Comparison of ENCODE assay signal across 12 mouse cellular contexts in genomic region chr19:55122351-55122980, GRCm38 (mm10). TPM values are rescaled to one million over a fixed set of nuclear protein-coding genes. Genes with fewer than 3 reads are reported as not detected.
DNase-seq lines count a peak whose midpoint lies in the region; ATAC-seq and TF ChIP-seq lines count a peak whose summit lies in the region.
"Had no signal": no experiment of that assay in that cellular context is flagged by ENCODE, and none has a peak within 500 bp of the region (broad histone marks: within the 10 kb centered on the region; RNA-seq: fewer than 3 reads in every experiment).

No protein-coding gene starts in this region.

- 75% methylated on average over 4 of the region's 4 CpGs for WGBS in heart, embryonic 10.5 days
- WGBS in kidney, postnatal 0 days = 78% methylated on average over 4 of the region's 4 CpGs
- 77% methylated on average over 4 of the region's 4 CpGs for WGBS in midbrain, embryonic 12.5 days

- TF ChIP-seq CTCF in kidney, postnatal 0 days (IDR thresholded peaks at IDR 0.05; ENCODE audit: low read depth) = no peak

- H3K27ac ChIP-seq in heart, embryonic 10.5 days = peak overlapping the region; percentile 79
- no peak overlapping the region for H3K27ac ChIP-seq in kidney, postnatal 0 days
- peak overlapping the region; percentile 73 for H3K27ac ChIP-seq in midbrain, embryonic 12.5 days (replicated peaks)

- ATAC-seq in kidney, postnatal 0 days (replicated peaks; ENCODE audit: low FRiP score, low read depth) = 0 out of 2 replicates have a peak, but pooled peaks have one; percentile 44
- ATAC-seq in midbrain, embryonic 12.5 days (ENCODE audit: low FRiP score, low read depth) = peak; percentile 57

- intact Hi-C loops in heart, postnatal 36 days (cut with DNase I) = no loop called here

- H3K4me3 ChIP-seq in heart, embryonic 10.5 days = no peak overlapping the region
- H3K4me3 ChIP-seq in kidney, postnatal 0 days (replicated peaks; ENCODE audit: low read depth, low read length) = no peak overlapping the region
- no peak overlapping the region for H3K4me3 ChIP-seq in midbrain, embryonic 12.5 days
- H3K4me3 ChIP-seq: megakaryocyte, embryonic 14.5 days had no signal

- H3K9me3 ChIP-seq in heart, embryonic 10.5 days = no peaks in the 10 kb centered on the region
- H3K9me3 ChIP-seq in kidney, postnatal 0 days (replicated peaks; ENCODE audit: low read length) = no peaks in the 10 kb centered on the region
- H3K9me3 ChIP-seq in midbrain, embryonic 12.5 days = no peaks in the 10 kb centered on the region
- H3K9me3 ChIP-seq: megakaryocyte, embryonic 14.5 days had no signal

- no peak for DNase-seq in heart, embryonic 10.5 days (ENCODE audit: low spot score)
- DNase-seq in heart, postnatal 36 days = no peak
- peak; percentile 58 for DNase-seq in embryo, embryonic 10 days (ENCODE audit: low spot score)
- no peak for DNase-seq in kidney, postnatal 0 days (ENCODE audit: low spot score)
- DNase-seq in urinary bladder, postnatal 4 days (ENCODE audit: low spot score in 2 of 2) = no peak
- DNase-seq in frontal cortex, postnatal 25 days (ENCODE audit: low spot score in 2 of 2) = no peak
- no peak for DNase-seq in spleen, postnatal 14 days (ENCODE audit: low spot score in 2 of 2)
- DNase-seq: thymus, adult 18-20 months had no signal

- no peaks in the 10 kb centered on the region for H3K27me3 ChIP-seq in heart, embryonic 10.5 days (ENCODE audit: insufficient read depth, poor library complexity, severe bottlenecking)
- no peaks in the 10 kb centered on the region for H3K27me3 ChIP-seq in kidney, postnatal 0 days (ENCODE audit: insufficient read depth, low read length)
- no peaks in the 10 kb centered on the region for H3K27me3 ChIP-seq in midbrain, embryonic 12.5 days
- H3K27me3 ChIP-seq: CH12.LX had no signal

- no peak overlapping the region for H3K9ac ChIP-seq in kidney, postnatal 0 days (ENCODE audit: low read depth, low read length)
- no peak overlapping the region for H3K9ac ChIP-seq in midbrain, embryonic 12.5 days (replicated peaks)

- no peak overlapping the region for H3K4me2 ChIP-seq in kidney, postnatal 0 days (ENCODE audit: low read length)
- no peak overlapping the region for H3K4me2 ChIP-seq in midbrain, embryonic 12.5 days (replicated peaks)

- no peaks in the 10 kb centered on the region for H3K36me3 ChIP-seq in heart, embryonic 10.5 days
- H3K36me3 ChIP-seq in kidney, postnatal 0 days (ENCODE audit: insufficient read depth, low read length) = no peaks in the 10 kb centered on the region
- H3K36me3 ChIP-seq in midbrain, embryonic 12.5 days = no peaks in the 10 kb centered on the region

- H3K4me1 ChIP-seq in heart, embryonic 10.5 days = peaks cover 49% of the 10 kb centered on the region
- peaks cover 5% of the 10 kb centered on the region; the same call in 1 of the 2 replicates for H3K4me1 ChIP-seq in kidney, postnatal 0 days (replicated peaks; ENCODE audit: insufficient read depth, low read length)
- peaks cover 32% of the 10 kb centered on the region for H3K4me1 ChIP-seq in midbrain, embryonic 12.5 days

RNA-seq across cellular contexts. Expression of gene Gpam, which starts 4.6 kb away (rescaled TPM):
- 12.8 and 14.9 TPM in 2 replicates for polyA plus RNA-seq in heart, embryonic 10.5 days (2016; fragmentation: Nextera tagmentation; extraction: Ambion mirVana)
- 100 to 1,000 TPM; 210 to 250 TPM for total RNA-seq in heart, postnatal 36 days (2021)
- polyA plus RNA-seq in kidney, postnatal 0 days (2015; fragmentation: Nextera tagmentation; extraction: Ambion mirVana) = 16.6 and 17.3 TPM in 2 replicates
- 26.2 and 27.1 TPM in 2 replicates for polyA plus RNA-seq in midbrain, embryonic 12.5 days (2016; fragmentation: Nextera tagmentation; extraction: Ambion mirVana)

RNA-seq across cellular contexts. Expression of gene Tectb, which starts 58.1 kb away (rescaled TPM):
- 0.08 TPM in 1 of 2 replicates, not detected in the other for polyA plus RNA-seq in heart, embryonic 10.5 days (2016; fragmentation: Nextera tagmentation; extraction: Ambion mirVana)
- total RNA-seq in heart, postnatal 36 days (2021) = under 1 TPM; 0.19 to 0.33 TPM
- polyA plus RNA-seq in kidney, postnatal 0 days (2015; fragmentation: Nextera tagmentation; extraction: Ambion mirVana) = 0.05 TPM in 1 of 2 replicates, not detected in the other
- 0.31 TPM in 2 replicates for polyA plus RNA-seq in midbrain, embryonic 12.5 days (2016; fragmentation: Nextera tagmentation; extraction: Ambion mirVana)
- total RNA-seq: CH12.LX had no signal
- polyA plus RNA-seq: heart, embryonic 16.5 days had no signal
